Mouse (Mus musculus) heart, adult 2 months (tissue): Measurements from ENCODE around the gene Slc25a25.

Source experiments
- CTCF ChIP-seq: fragments of 200-600 bp; IDR thresholded peaks from 2 replicates; pipeline ENCODE4 v1.8.1; 2022; ENCODE audit warnings: antibody characterized with exemption, mild to moderate bottlenecking, moderate library complexity
- EP300 ChIP-seq: fragments of 200-500 bp; IDR thresholded peaks from 2 replicates; pipeline ENCODE4 v1.6.1; 2011; ENCODE audit warnings: low read depth, low read length, control low read depth; ENCODE audit not compliant: insufficient read depth
- POLR2A ChIP-seq: fragments of 200-500 bp; IDR thresholded peaks from 2 replicates; pipeline ENCODE4 v1.6.1; 2011; ENCODE audit warnings: mild to moderate bottlenecking, low read depth, low read length, control low read depth; ENCODE audit not compliant: insufficient read depth

DNA sequence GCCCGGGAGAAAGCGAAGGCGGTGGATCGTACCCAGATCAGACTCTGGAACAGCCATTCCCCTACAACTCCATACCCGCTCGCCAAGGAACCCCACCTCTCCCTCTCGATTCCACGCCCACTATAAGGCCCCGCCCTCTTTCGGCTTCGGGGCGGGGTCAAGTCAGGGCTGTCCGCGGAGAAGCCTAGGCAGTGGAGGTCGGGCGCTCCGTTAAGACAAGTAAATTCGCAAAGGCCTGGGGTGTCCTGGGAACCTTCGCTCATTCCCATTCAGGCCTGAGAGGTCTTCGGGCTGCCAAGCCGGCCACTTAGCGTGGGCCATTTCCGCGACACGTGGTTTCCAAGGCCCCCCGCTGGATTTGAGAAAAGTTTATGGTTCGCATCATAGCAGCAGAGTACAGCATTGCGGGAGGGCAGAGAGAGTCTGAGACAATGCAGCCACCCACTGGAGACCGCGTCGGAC is 55.7 kb downstream of the Slc25a25 start, which contains the start of gene Ptges2:
- TF ChIP-seq CTCF (no peak), EP300 (0 out of 2 replicates have a peak, but pooled peaks have one; percentile 30), POLR2A (peak; percentile 80)
